Mouse (Mus musculus) CH12.LX (cell line): ENCODE data around the gene March1. TPM values are rescaled to one million over a fixed set of nuclear protein-coding genes. Genes with fewer than 3 reads are reported as not detected.

Experiments used
- DNase-seq: peaks from one replicate; pipeline ENCODE4 v3.0.0-alpha.2; 2013; ENCODE audit errors: extremely low read depth
- H3K27ac ChIP-seq: 2 replicates; pipeline ENCODE4 v1.5.1; 2012; ENCODE audit warnings: low read depth, mild to moderate bottlenecking, control low read depth, moderate library complexity; ENCODE audit not compliant: insufficient read depth
- H3K27me3 ChIP-seq: replicated peaks from 2 replicates; pipeline ENCODE3; 2012; ENCODE audit warnings: inconsistent platforms
- H3K36me3 ChIP-seq, 2 experiments: replicated peaks in 1 of 2; 2 replicates each; pipeline versions ENCODE3 to v1.6.1; 2012; ENCODE audit warnings: inconsistent platforms in 1 of 2, low read length in 1 of 2, mild to moderate bottlenecking in 1 of 2, mixed read lengths in 1 of 2, moderate library complexity in 1 of 2; ENCODE audit not compliant: control insufficient read depth in 1 of 2, insufficient read depth in 1 of 2
- H3K4me1 ChIP-seq, 2 experiments: 2 replicates each; pipeline ENCODE4 v1.6.1; 2012; ENCODE audit warnings: inconsistent platforms in 1 of 2, moderate library complexity in 1 of 2; ENCODE audit not compliant: insufficient read depth in 2 of 2, control insufficient read depth in 1 of 2
- H3K4me2 ChIP-seq: 2 replicates; pipeline ENCODE4 v1.6.1; 2012; ENCODE audit warnings: low read depth, mild to moderate bottlenecking, control low read depth; ENCODE audit not compliant: poor library complexity, insufficient read depth, severe bottlenecking
- H3K4me3 ChIP-seq, 3 experiments: fragments of 150-350 bp in 1 of 3; sonication (generic) in 1 of 3; replicated peaks in 1 of 3; 2 replicates each; pipeline versions ENCODE3 to v1.5.1; 2011 to 2012; ENCODE audit warnings: low read depth in 2 of 3, low read length in 2 of 3, mild to moderate bottlenecking in 2 of 3, moderate library complexity in 2 of 3, control low read depth in 1 of 3, improper control_type of control experiment in 1 of 3, inconsistent platforms in 1 of 3, mixed read lengths in 1 of 3; ENCODE audit not compliant: poor library complexity in 1 of 3
- H3K79me2 ChIP-seq: replicated peaks from 2 replicates; pipeline ENCODE4 v1.6.1; 2012; ENCODE audit warnings: mild to moderate bottlenecking, moderate library complexity; ENCODE audit not compliant: control insufficient read depth, poor library complexity, insufficient read depth, severe bottlenecking; ENCODE audit errors: extremely low read depth
- H3K9ac ChIP-seq: 2 replicates; pipeline ENCODE4 v1.6.1; 2012; ENCODE audit warnings: low read depth, mild to moderate bottlenecking, control low read depth, moderate library complexity; ENCODE audit not compliant: insufficient read depth
- H3K9me3 ChIP-seq: replicated peaks from 2 replicates; pipeline ENCODE3; 2012; ENCODE audit warnings: low read length, inconsistent platforms, mixed read lengths
- BHLHE40 ChIP-seq: IDR thresholded peaks from 2 replicates; pipeline ENCODE4 v1.6.1; 2011; ENCODE audit warnings: mild to moderate bottlenecking, low read depth, low read length, improper control_type of control experiment
- CTCF ChIP-seq, 2 experiments: IDR thresholded peaks in 1 of 2; conservative IDR thresholded peaks in 1 of 2; 2 replicates each; pipeline ENCODE4 v1.5.1; 2011 to 2012; ENCODE audit warnings: low read depth in 2 of 2, low read length in 2 of 2, improper control_type of control experiment in 1 of 2, inconsistent platforms in 1 of 2, mild to moderate bottlenecking in 1 of 2, moderate library complexity in 1 of 2
- E2F4 ChIP-seq: IDR thresholded peaks from 2 replicates; pipeline ENCODE4 v1.6.1; 2011; ENCODE audit warnings: low read depth, low read length, improper control_type of control experiment; ENCODE audit not compliant: insufficient replicate concordance
- EP300 ChIP-seq: IDR thresholded peaks from 2 replicates; pipeline ENCODE4 v1.6.1; 2011; ENCODE audit warnings: low read length, improper control_type of control experiment
- ETS1 ChIP-seq: conservative IDR thresholded peaks from 2 replicates; pipeline ENCODE4 v1.6.1; 2012; ENCODE audit warnings: low read depth, mild to moderate bottlenecking, inconsistent platforms, low read length, improper control_type of control experiment, moderate library complexity
- GABPA ChIP-seq: IDR thresholded peaks from 2 replicates; pipeline ENCODE4 v1.6.1; 2012; ENCODE audit warnings: low read depth, low read length, improper control_type of control experiment, inconsistent platforms; ENCODE audit not compliant: insufficient replicate concordance
- JUN ChIP-seq: IDR thresholded peaks from 2 replicates; pipeline ENCODE4 v1.6.1; 2011; ENCODE audit warnings: low read depth, mild to moderate bottlenecking, low read length, improper control_type of control experiment, moderate library complexity; ENCODE audit not compliant: insufficient read depth
- KAT2A ChIP-seq: IDR thresholded peaks from 2 replicates; pipeline ENCODE4 v1.6.1; 2012; ENCODE audit warnings: low read length, improper control_type of control experiment, inconsistent platforms; ENCODE audit not compliant: insufficient replicate concordance
- MAFK ChIP-seq: IDR thresholded peaks from 2 replicates; pipeline ENCODE4 v1.6.1; 2011; ENCODE audit warnings: low read length, improper control_type of control experiment; ENCODE audit not compliant: insufficient replicate concordance
- MAX ChIP-seq: IDR thresholded peaks from 2 replicates; pipeline ENCODE4 v1.6.1; 2011; ENCODE audit warnings: low read length, improper control_type of control experiment
- MAZ ChIP-seq: IDR thresholded peaks from 2 replicates; pipeline ENCODE4 v1.6.1; 2012; ENCODE audit warnings: low read depth, mild to moderate bottlenecking, inconsistent platforms, low read length, improper control_type of control experiment, moderate library complexity
- MXI1 ChIP-seq: IDR thresholded peaks from 2 replicates; pipeline ENCODE4 v1.6.1; 2011; ENCODE audit warnings: mild to moderate bottlenecking, low read depth, low read length, improper control_type of control experiment
- MYC ChIP-seq: IDR thresholded peaks from 2 replicates; pipeline ENCODE4 v1.6.1; 2011; ENCODE audit warnings: low read depth, mild to moderate bottlenecking, improper control_type of control experiment, low read length
- NELFE ChIP-seq: IDR thresholded peaks from 2 replicates; pipeline ENCODE4 v1.6.1; 2011; ENCODE audit warnings: low read depth, low read length, improper control_type of control experiment
- NRF1 ChIP-seq: IDR thresholded peaks from 2 replicates; pipeline ENCODE4 v1.6.1; 2014; ENCODE audit warnings: low read depth, mild to moderate bottlenecking, inconsistent platforms, low read length, improper control_type of control experiment, moderate library complexity
- RCOR1 ChIP-seq: conservative IDR thresholded peaks from 2 replicates; pipeline ENCODE4 v1.6.1; 2012; ENCODE audit warnings: low read depth, mild to moderate bottlenecking, inconsistent platforms, low read length, improper control_type of control experiment
- SMC3 ChIP-seq: IDR thresholded peaks from 2 replicates; pipeline ENCODE4 v1.6.1; 2011; ENCODE audit warnings: low read depth, low read length, improper control_type of control experiment
- TBP ChIP-seq: conservative IDR thresholded peaks from 2 replicates; pipeline ENCODE4 v1.6.1; 2011; ENCODE audit warnings: low read depth, low read length, improper control_type of control experiment
- TCF12 ChIP-seq: IDR thresholded peaks from 2 replicates; pipeline ENCODE4 v1.6.1; 2014; ENCODE audit warnings: low read depth, mild to moderate bottlenecking, inconsistent platforms, low read length, improper control_type of control experiment
- USF1 ChIP-seq: IDR thresholded peaks from 2 replicates; pipeline ENCODE4 v1.6.1; 2014; ENCODE audit warnings: low read depth, mild to moderate bottlenecking, inconsistent platforms, low read length, improper control_type of control experiment
- ZC3H11A ChIP-seq: IDR thresholded peaks from 2 replicates; pipeline ENCODE4 v1.6.1; 2012; ENCODE audit warnings: low read depth, mild to moderate bottlenecking, inconsistent platforms, low read length, improper control_type of control experiment
- ZMIZ1 ChIP-seq: IDR thresholded peaks from 2 replicates; pipeline ENCODE4 v1.6.1; 2012; ENCODE audit warnings: low read depth, mild to moderate bottlenecking, inconsistent platforms, low read length, improper control_type of control experiment
- ZNF384 ChIP-seq: IDR thresholded peaks from 2 replicates; pipeline ENCODE4 v1.6.1; 2012; ENCODE audit warnings: low read depth, low read length, improper control_type of control experiment, inconsistent platforms
- dilution Hi-C: fragments of 300-500 bp; cut with MboI; formaldehyde crosslinking; loops from 2 replicates; pipeline ENCODE4 v1.14.3; 2020; ENCODE audit warnings: low sequenced_read_pairs; ENCODE audit not compliant: extremely low pct_unique_long_range_greater_than_20kb, extremely low pct_ligation_motif_present
- in situ Hi-C: fragments of 300-500 bp; cut with MboI; formaldehyde crosslinking; loops from 3 replicates; pipeline ENCODE4 v1.14.3; 2019; ENCODE audit warnings: low sequenced_read_pairs, low pct_ligation_motif_present, low pct_unique_long_range_greater_than_20kb, mixed read lengths
- polyA plus RNA-seq: library from polyadenylated mRNA; unstranded; fragments of >175 nt; gene quantifications from 2 replicates; pipeline ENCODE4 v1.2.1, GENCODE M21; 2012; ENCODE audit warnings: low read depth; ENCODE audit not compliant: insufficient read length
- total RNA-seq, 2 experiments: library from RNA; depleted of rRNA; stranded (reverse); fragments of 300-350 nt in 1 of 2; fragments of >200 nt in 1 of 2; gene quantifications; 2 replicates each; pipeline ENCODE4 v1.2.3; 2012 to 2014

The March1 gene
- total and polyA plus RNA-seq, 3 experiments: 0.16 to 0.21 TPM; not detected in 1

DNA sequence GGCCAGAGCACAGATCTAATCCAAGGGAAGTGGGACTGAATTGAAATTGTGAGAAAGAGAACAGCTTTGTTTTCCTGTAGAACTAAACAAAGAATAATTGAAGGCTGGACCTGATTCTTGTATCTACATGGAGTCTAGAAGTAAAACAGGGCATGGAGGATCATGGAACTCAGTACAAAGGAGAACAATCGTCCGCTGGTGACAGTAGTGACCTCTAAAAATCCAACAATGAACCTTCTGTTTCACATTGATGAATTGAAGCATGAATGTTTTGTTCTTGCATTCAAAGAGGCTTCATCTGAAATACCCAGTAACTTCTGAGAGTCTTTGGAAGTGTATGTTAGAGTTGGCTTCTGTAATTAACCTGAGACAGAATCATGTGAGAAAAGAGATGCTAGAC is 612.2 kb downstream of the March1 start:
- dilution Hi-C loops: no loop called here
- no peak overlapping the region for H3K9ac ChIP-seq
- no peaks in the 10 kb centered on the region for H3K9me3 ChIP-seq
- H3K4me2 ChIP-seq: no peak overlapping the region
- no peak overlapping the region for H3K27ac ChIP-seq
- H3K79me2 ChIP-seq: no peaks in the 10 kb centered on the region
- in situ Hi-C loops: no loop called here
- no peak overlapping the region for H3K4me3 ChIP-seq
- no peaks in the 10 kb centered on the region for H3K4me1 ChIP-seq
- no peaks in the 10 kb centered on the region for H3K36me3 ChIP-seq
- H3K27me3 ChIP-seq: no peaks in the 10 kb centered on the region
- no peak for DNase-seq
- no peak for TF ChIP-seq MYC
- TF ChIP-seq ZMIZ1: no peak
- no peak for TF ChIP-seq CTCF (conservative IDR thresholded peaks at IDR 0.05 in 1 of 2, IDR thresholded peaks at IDR 0.05 in 1 of 2; ENCODE audit: low read depth in 2 of 2, low read length in 2 of 2)
- TF ChIP-seq MAX: no peak
- TF ChIP-seq TBP: no peak
- no peak for TF ChIP-seq ZNF384
- TF ChIP-seq USF1: no peak
- no peak for TF ChIP-seq E2F4

DNA sequence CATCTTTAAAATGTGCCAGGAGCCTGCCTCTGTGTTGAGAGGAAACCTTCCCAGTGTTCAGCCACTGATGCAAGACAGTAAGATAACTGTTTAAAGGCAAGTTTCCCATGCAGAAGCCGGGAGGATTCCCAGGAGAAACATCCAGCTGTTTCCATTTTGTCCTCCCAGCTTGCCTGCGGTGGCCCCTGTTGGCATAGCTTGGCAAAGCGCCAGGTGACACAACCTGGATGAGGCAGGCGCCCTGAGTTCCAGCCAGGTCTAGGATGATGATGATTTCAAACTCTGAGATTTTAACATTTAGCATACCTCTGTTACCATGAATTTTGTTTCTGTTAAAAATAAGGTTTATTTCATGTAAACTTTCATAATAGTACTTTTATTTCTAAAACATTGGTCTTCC is 651.8 kb downstream of the March1 start:
- Histone ChIP-seq H3K4me1 (no peaks in the 10 kb centered on the region), H3K4me3 (no peak overlapping the region), H3K4me2 (no peak overlapping the region), H3K9me3 (no peaks in the 10 kb centered on the region), H3K9ac (no peak overlapping the region), H3K27me3 (no peaks in the 10 kb centered on the region), H3K27ac (no peak overlapping the region), H3K79me2 (no peaks in the 10 kb centered on the region), H3K36me3 (no peaks in the 10 kb centered on the region)
- dilution Hi-C loops: no loop called here
- in situ Hi-C loops: no loop called here
- DNase-seq: no peak
- TF ChIP-seq NRF1 (no peak), MAFK (no peak), KAT2A (no peak), ZC3H11A (no peak), MXI1 (no peak), MAX (no peak), JUN (no peak), MAZ (no peak), EP300 (no peak), ETS1 (no peak), GABPA (no peak), NELFE (no peak), SMC3 (no peak), BHLHE40 (no peak), TCF12 (no peak), RCOR1 (no peak)
